Mouse (Mus musculus) layer of hippocampus, adult 9-11 months (tissue): ENCODE measurements around the gene Arhgap44.

Experiments
- DNase-seq: peaks from one replicate; pipeline ENCODE4 v3.0.0; 2022

Arhgap44 gene

GRCm38 (mm10) chr11:65162767-65163120 is at the start of gene Arhgap44:
Arhgap44 (minus strand) TSS chr11:65162961.
- peak; percentile 54 for DNase-seq

DNA sequence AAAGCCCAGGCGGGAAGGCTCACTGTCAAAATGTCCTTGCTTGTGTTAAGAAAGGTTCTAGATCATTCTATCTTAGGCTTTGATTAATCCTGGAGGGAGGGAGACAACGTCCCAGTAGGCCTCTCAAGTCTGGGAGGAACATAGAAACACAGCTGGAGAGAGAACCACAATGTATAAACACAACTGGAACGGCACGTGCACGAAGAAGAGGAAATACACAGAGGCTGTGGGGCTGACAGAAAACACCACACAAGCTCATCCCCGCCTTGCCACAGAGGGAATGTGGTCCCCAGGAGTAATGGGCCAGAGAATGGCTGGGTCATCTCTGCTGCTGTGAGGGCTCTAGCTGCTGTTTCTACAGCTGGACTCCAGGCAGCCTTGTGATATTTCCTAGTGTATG is 48.9 kb upstream of the Arhgap44 start:
- DNase-seq: no peak

DNA sequence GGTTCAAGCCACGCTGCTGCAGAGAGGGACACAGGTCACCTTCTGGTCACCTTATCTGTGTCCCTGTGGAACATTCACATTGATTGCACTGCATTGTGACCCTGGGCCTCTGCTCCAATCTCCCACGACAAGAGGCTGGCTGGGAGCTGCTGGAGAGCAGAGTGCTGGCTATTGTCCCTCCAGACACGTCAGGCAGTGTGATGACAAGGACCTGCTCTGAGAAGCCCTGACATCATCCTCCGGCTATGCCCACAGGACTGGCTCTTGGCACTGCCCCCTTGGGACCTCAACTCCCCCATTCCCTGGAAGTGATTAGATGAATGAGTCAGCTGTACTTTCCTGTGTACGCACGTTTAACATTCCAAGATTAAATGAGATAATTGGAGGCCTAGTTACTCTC is 46.7 kb upstream of the Arhgap44 start:
- no peak for DNase-seq

DNA sequence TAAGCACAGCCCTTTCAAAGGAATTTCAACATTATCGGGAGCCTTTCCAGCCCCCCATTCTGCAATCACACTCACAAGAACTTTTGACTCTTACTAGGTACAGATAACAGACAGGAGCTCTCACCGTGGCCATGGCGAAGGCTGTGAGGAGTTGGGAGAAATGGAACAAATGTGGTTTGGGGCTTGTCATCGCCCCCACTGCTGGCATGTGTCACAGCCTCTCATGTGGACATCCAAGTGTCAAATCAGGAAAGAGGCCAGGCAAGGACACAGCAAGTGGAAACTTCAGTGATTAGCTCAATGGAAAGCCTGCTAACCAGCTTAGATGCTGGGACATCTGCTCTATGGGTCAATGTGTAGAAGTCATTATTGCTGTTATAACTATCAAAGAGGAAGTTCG is 42.5 kb upstream of the Arhgap44 start:
- no peak for DNase-seq

- DNase-seq: no peak
These were observed 41.9 kb upstream of the Arhgap44 start for GRCm38 (mm10) chr11:65204651-65205050.

GRCm38 (mm10) chr11:65203020-65203419 is 40.3 kb upstream of the Arhgap44 start:
- no peak for DNase-seq

GRCm38 (mm10) chr11:65202236-65202635 is 39.5 kb upstream of the Arhgap44 start:
- DNase-seq: no peak

DNA sequence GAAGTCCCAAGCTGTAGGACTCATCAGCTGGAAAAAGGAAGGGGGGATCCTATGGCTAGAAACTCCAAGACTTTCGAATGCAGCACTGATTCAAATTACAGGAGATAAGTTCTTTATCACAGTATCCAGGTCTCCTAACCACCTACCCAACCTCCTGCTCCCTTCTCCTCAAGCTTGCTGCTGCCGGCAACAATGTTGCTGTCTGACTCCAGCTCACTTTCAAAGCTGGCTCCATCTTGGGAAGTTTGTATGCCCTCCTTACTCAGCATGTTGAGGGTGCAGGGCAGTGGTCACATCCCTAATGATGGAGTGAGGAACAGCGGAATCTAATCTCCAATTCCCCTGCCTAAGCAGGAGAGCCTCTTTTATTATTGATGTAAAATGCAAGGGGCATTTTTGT is 35.3 kb upstream of the Arhgap44 start:
- no peak for DNase-seq

GRCm38 (mm10) chr11:65197280-65197679 is 34.5 kb upstream of the Arhgap44 start:
- peak; percentile 58 for DNase-seq

DNA sequence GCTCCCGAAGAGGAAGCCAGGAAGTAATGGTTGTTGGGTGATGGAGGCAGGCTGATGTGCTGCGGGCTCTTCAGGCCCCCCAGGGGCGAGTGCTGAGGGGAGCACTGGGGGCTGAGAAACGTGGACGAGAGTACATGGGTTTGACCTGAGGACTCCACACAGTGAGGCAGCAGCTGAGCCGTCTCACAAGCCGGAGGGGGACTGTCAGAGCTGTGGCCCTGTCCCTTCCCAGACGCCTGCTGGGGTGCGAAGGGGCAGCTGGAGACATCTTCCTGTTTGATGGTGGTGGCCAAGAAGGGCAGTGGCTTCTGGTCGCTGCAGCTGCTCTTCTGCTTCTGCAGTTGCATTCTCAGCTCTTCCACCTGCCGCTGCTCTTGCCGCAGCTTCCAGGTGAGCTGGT is 24.2 kb upstream of the Arhgap44 start:
- no peak for DNase-seq

GRCm38 (mm10) chr11:65185114-65185513 is 22.4 kb upstream of the Arhgap44 start:
- DNase-seq: no peak

- DNase-seq: no peak
These were observed 7.5 kb upstream of the Arhgap44 start for GRCm38 (mm10) chr11:65170121-65170750.

DNA sequence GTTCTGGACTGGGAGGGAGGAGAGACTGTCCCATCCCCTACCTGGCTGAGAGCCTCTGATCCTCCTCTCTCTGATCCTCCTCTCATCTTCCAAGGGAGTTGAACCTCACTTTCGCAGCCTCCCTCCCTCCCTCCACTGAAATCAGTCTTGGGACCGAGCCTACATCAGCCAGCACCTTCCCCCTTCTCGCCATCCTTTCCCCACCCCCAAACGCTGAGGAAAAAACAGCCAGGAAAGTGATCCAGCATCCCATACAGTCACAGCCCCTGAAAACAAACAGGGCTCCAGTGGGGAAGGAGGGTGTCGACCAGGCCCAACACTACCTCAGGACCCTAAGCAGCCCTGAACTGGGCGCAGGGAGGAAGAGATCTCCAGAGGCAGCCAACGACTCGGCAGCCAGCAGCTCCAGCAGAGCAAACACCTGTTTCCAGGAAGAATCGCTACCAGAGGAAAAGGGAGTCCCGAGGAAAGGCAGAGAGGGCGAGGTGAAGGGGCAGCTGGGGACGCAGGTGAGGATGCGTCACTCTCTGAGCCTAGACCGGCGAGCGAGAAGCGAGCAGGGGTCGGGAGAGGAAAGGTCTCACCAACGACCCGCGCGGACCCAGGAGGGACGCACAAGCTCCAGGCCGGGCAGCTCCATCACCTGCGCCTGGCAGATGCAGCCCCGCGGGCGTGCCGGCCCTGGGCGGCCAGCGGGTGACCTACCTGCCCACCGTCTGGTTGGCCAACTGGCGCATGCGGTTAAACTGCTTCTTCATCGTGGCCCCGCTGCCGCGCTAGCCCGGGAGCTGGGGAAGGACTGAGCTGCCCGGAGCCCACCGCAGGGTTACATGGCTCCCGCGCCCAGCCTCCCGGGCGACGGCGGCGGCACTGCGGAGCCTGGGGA is 637 bp downstream of the Arhgap44 start:
- DNase-seq: peak; percentile 7

DNA sequence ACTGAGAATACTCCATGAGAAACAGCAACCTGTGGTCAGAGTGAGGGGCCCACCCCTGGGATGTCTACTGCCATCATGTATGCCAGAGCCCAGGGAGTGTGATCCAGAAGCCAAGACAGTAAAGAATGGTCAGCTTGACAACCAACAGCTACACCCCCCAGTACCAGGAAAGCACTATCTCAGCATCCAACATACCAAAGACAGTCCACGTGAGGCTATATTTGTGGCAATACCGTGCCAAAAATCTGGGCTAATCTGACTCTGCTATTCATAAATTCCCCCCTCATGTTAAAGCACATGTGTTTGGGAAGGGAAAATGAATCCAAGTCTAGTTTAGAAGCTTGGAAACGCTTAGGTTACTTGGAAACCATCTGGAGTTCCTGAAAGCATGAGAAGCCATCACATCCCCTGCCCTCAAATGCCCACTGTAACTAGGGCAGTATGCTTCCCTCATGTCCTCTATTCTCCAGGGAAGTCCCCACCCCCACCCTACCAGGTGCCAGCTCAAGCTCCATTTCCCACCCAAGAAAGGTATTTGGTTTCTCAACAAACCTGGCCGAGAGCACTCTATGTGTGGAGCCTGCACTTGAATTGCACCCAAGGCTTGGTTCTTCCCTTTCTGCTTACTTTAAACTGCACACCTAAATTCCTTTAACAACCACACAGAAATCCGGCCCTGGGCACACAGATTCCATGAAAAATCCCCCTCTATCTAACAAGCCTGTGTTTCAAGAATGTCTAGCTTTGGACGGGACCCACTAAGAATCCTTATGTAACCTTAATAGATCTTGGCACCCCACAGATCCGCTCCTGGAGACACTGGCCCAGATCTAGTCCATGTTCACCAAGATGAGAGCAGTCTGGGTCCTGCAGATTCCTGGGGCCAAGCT is 1.5 kb downstream of the Arhgap44 start:
- peak; percentile 23 for DNase-seq

- no peak for DNase-seq
These were observed 3.0 kb downstream of the Arhgap44 start, which contains the start of gene 1700086D15Rik for GRCm38 (mm10) chr11:65159791-65160190. 1700086D15Rik (minus strand) TSS chr11:65159891.

DNA sequence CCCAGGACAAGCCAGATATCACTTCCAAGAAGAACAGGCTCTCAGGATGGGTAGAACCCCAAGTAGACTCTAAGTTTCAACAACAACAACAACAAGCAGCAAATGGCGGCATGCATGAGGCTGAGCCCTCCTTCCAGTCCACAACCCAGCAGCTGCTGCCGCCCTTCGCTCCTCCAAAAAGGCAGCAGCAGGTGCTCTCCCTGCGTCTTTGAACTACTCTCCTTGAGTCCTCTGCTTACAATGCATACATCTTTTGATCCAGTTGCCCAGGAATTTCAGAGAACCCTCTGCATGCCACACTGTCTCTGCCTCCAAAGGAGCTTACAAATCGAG is 4.1 kb downstream of the Arhgap44 start:
- DNase-seq: no peak

GRCm38 (mm10) chr11:65157966-65158657 is 4.6 kb downstream of the Arhgap44 start:
- no peak for DNase-seq

DNA sequence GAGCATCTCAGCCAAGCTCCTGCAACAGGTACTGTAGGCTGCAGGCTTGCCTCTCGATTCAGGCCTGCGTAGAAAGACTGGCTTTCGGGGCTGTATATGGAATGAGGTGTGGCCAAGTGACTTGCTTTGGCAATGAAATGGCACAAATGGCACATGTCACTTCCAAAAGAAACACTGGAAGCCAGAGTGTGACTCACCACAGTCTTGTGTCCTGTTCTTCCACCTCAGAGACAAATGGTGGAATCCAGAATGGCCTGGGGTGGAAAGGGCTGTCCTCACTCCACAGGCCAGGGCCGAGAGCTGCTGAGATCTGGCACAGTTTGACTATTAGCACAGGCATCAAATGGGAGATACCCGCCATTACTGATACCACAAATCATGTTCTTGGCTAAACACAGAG is 9.8 kb downstream of the Arhgap44 start:
- no peak for DNase-seq

DNA sequence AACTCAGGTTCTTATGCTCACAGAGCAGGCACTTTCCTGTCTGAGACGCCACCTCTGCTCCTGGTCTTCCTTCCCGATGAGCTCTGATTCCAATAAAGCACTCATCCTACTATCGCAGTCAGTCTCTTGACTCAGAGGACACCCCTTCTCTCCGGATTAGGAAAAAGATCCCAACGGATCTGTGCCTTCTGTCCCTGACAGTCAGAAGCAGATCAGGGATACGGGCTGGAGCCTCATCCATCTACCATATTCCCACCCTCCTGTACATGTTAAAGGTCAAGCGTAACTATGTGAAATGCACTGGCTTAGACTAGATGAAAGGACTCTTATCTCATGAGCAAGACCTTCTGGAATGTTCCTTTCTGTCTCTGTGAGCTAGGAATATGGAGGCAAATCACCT is 14.3 kb downstream of the Arhgap44 start:
- no peak for DNase-seq

DNA sequence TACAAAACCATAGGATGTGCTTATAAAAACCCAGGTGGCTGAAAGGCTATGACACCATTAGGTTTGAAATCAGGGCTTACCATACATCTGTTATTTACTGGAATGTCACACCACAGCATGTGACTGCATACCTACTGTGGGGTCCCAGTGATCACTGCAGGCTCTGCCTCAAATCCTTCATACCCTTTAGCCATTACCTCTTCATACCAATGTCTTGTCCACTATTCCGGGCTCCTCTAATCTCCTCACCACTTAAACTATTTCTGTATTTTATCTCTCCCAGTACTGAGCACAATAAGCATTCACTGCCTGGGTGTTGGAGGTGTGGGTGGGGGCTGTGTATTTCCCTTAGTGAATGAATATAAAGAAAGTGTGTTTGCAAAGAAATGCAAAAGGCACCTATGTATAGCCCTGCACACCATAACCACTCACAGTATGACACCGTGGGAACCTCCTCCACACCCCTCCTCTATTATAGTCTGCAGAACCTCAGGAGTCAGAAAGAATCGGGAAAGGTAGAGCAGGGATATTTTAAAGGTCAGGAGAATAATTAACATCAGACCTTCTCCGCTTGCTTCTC is 19.8 kb downstream of the Arhgap44 start:
- DNase-seq: no peak

- DNase-seq: no peak
These were observed 23.7 kb downstream of the Arhgap44 start for GRCm38 (mm10) chr11:65139030-65139429.

DNA sequence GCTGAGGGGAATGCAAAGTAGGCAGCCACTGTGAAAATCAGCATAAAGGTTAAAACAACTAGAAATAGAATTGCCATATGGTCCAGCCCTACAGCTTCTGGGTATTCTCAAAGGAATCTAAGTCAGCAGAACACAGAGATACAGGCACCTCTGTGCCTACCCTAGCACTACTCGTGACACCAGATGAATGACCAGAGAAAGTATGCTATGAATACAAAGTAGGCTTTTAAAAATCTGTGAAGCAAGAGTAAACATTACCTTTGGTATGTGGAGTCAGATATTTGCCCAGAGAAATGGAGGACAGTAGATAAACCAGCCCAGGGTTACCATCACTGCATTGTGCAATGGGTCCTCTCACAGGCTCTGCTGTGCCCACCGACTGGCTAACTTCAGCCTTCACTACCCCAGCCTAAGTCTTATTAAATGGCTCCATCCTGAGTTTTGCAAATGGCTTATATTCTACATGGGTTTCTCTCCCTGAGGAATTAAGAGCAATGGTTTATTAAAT is 25.6 kb downstream of the Arhgap44 start:
- DNase-seq: no peak
